Mouse (Mus musculus): ENCODE results near the gene Gpr107. TPM values are rescaled to one million over a fixed set of nuclear protein-coding genes. Genes with fewer than 3 reads are reported as not detected.
"Not testable (repeated sequence)": the region's sequence is repeated elsewhere in the genome, so short reads cannot be mapped to it uniquely, and the experiment has no call there.

Gpr107 gene
- total RNA-seq, 4 experiments from 2014 or later, result 61.9 to 93.4 (median 75.7) TPM

GRCm38 (mm10) chr2:31160147-31160920 lies 8.2 kb downstream of the Gpr107 start:
- no peak for DNase-seq

DNA sequence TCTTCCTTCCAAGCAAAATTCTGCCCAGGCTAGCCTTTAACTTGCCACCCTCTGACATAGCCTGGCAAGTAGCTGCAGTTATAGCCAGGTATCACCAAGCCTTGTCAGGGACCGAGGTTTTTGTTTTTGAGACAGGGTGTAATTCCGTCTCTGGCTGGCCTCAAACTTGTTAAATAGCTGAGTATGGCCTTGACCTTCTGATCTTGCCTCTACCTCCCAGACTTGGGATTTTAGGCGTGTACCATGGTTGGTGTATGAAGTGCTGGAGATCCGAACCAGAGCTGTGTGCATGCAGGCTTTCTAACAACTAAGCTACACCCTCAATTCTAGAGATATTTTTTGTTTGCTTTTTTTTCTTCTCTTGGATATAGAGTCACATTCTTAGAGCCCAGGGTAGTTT lies 9.5 kb downstream of the Gpr107 start:
- DNase-seq, result no peak

DNA sequence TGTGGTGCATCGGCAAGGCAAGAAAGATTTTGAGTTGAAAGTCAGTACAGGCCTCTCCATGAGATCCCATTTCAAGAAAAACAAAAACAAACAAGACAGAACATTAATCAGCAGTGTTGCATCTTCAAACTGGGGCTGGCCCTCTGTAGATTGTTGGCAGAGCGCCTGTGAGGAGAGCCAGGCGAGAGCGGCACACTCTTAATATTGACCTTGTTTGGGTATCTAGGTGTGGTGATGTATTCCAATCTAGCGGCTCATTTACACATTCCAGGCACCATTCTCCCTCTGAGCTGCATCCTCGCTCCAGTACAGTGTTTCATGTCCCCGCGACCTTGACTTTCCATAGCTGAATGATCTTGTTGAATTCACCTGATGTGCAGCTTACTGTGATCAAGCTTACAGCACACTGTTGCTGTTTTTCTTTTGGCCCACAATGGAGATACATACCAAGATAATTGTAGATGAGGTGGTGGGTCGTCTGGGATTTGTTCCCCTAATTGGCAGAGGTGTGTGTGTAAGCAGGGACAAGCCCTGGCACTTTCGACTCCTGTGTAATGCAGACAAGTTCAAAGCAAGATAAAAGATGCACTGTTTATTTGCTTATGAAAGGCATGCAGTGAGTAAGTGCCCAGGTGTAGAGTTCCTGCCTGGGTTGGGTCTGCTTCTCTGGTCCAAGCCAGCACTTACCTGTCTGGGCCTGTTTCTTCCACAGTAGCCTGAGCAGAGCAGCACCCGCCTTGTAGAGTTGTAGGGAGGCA lies 11.4 kb downstream of the Gpr107 start:
- DNase-seq, result no peak

GRCm38 (mm10) chr2:31164841-31165455 lies 12.8 kb downstream of the Gpr107 start:
- DNase-seq, result no peak

DNA sequence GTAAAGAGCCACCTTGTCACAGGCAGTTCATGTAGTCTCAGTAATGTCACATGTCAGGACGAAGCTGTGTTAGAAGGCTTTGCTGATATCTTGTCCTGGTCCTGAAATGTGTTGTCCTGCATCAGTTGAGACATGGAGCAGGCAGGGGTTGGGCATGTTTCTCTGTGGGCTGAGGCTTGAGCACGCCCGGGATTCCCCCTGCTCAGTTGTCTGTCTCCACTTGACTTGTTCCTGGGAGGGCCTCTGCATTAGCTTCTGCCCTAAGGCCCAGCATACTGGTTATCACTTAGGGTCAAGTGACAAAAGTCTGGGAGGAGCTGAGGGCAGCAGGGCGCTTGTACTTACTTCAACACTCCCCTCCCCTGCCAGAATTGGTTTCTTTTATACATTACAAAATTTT lies 13.4 kb downstream of the Gpr107 start:
- DNase-seq, result no peak

- not testable (repeated sequence) for DNase-seq
Observed at GRCm38 (mm10) chr2:31167571-31167970, 15.5 kb downstream of the Gpr107 start.

GRCm38 (mm10) chr2:31169001-31169400 lies 16.9 kb downstream of the Gpr107 start:
- DNase-seq, result peak; percentile 76

DNA sequence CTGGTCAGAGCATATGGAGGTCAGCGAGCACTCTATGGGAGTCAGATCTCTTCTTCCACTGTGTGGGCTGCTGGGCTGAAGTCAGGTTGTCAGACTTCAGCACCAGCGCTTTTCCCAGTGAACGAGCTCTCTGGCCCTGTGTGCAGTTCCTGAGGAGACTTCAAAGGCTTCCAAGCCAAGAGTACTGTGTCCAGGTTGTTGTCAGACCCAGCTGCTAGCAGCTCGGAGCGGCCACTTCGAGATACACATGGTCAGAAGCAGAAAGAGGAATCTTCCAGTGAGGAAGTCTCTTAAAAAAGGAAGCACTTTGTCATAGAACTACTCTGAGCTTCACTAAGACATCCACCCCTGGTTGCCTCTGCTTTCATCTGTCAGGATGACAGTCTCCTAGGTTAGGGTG lies 18.0 kb downstream of the Gpr107 start:
- no peak for DNase-seq

- no peak for DNase-seq
Observed at GRCm38 (mm10) chr2:31172001-31172400, 19.9 kb downstream of the Gpr107 start.

GRCm38 (mm10) chr2:31172536-31172935 lies 20.4 kb downstream of the Gpr107 start:
- no peak for DNase-seq

GRCm38 (mm10) chr2:31173290-31173689 lies 21.2 kb downstream of the Gpr107 start:
- no peak for DNase-seq

- DNase-seq, result not testable (repeated sequence)
Observed at GRCm38 (mm10) chr2:31178593-31178992, 26.5 kb downstream of the Gpr107 start.

DNA sequence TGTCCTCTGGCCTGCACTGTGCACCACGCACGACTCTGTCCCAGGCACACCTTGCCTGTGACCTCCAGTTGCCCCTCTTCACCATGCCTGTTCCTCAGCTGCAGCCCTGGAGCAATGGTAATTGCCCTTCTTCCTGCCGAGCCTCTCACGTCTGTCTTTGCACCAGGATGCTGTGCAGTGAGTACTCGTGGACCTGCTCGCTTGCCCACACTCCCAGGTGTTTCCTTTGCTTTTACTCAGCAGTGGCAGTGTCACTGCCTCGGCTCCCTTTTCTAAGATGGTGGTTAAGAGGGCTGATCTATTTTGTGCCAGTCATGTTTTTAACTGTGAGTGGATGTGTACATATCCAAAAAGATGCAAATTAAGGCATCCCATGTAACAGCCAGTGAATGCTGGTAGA lies 27.4 kb downstream of the Gpr107 start:
- no peak for DNase-seq

DNA sequence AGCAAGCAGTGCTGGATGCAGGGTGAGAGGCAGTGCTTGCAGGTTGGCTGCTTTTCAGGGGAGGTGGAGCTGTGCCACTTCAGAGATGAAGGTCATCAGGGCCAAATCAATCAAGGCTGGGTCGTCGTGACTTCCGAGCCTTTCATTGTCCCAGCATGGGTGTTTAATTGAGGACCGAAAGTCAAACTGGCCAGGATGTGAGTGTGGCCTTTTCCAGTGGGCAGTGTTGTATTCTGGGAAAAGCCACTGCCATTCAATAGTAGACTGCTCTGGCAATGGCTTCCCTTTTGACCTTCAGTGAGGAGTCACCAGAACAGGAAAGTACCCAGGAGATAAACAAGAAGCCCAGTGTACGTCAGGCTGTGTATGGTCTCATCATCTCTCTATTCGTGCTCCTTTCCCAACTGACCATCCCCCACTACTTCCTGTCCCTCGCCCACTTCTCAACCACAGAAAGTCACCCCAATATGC lies 28.0 kb downstream of the Gpr107 start:
- DNase-seq, result peak; percentile 63

DNA sequence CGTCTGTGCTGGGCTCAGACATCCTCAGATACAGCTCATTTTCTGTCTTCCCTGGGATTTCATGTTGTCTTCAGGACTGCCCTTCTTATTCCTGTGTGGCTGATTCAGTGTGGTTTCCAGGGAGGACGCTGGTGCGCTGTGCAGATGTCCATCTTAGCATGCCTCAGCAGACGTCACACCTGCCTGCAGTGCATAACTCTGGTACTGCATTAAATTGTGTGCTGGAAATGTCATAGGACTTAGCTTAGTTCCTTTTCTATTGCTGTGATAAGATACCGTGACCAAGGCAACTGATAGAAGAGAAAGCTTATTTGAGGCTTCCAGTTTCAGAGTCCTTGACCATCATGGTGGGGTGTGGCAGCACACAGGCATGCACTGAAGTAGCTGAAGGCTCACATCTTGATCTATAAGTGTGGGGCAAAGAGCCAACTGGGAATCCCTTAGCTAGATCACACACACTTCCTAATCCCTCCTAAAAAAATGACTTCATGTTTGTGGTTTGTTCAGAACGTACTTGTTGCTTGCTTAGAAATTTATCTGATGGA lies 30.7 kb downstream of the Gpr107 start:
- no peak for DNase-seq

GRCm38 (mm10) chr2:31183830-31184229 lies 31.7 kb downstream of the Gpr107 start:
- DNase-seq, result no peak

DNA sequence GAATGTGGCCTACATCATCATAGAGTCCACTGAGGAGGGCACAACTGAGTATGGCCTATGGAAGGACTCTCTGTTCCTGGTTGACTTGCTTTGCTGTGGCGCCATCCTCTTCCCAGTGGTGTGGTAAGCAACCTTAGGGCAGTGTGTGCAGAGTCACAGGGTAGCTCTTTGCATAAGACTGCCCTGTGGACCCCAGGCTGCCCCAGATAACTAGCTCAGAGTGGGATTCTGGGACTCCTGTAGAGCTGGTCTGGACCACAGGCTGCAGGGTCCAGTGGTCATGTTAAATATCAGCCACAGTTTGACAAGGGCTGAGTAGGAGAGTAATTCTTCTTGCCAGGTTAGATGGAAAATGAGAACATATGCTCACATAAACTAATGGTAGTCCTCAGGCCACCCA lies 36.6 kb downstream of the Gpr107 start:
- DNase-seq, result no peak

DNA sequence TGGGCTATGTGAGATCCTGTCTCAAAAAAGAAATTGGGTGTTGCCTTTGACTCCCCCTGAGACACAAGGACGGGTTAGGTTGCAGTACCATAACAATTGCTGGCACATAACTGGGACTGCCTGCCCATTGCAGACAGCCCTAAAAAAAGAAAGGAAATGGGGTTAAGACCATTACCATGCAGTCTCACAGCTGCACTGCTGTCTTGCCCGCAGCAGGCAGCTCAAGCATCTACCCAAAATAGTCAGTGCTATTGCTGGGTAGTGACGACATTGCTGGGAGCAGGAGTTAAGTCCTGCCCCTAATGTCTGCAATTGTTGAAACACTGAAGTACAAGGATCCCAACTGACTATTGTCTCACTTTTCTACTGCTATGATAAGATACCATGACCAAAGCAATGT lies 37.5 kb downstream of the Gpr107 start:
- no peak for DNase-seq

- no peak for DNase-seq
Observed at GRCm38 (mm10) chr2:31191765-31192164, 39.6 kb downstream of the Gpr107 start.

- no peak for DNase-seq
Observed at GRCm38 (mm10) chr2:31194356-31195021, 42.4 kb downstream of the Gpr107 start.

GRCm38 (mm10) chr2:31198621-31199020 lies 46.5 kb downstream of the Gpr107 start:
- no peak for DNase-seq

DNA sequence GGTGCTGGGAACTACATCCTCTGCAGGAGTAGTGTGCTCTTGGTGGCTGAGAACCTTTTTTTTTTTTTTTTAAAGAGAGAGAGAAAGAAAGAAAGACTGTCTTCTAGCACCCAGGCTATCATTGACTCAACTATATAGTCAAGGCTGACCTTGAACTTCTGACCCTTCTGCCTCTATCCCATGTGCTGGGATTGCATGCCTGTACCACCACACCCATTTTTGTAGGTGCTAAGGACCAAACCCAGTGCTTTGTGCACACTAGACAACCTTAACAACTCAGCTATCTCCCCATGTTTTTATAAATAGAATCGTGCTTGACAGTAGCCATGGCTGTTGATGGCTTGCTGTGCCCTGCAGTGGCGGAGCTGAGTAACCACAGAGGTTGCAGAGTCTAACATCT lies 47.9 kb downstream of the Gpr107 start:
- no peak for DNase-seq

Data from adrenal gland, adult 8-10 months (tissue).